13 mouse cellular contexts compared by ENCODE assay signal in the genomic region with DNA sequence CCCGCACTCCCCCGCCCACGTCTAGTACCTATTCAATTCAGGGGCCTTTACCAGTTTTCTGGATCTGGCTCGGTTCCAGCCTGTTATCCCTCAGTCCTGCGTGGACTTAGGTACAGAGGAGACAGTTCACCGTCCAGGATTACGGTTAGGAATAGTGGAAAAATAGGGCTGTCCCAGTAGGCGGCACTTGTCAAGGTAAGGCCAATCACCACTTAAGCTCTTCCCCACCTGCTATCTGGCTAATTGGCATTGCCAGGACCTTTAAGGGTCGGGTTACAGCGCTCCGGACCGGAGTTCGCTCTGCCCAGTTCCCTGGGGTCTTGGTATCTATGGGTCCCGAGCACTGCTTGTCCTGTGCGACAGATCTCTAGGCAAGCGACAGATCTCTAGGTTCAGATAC. TPM values are rescaled to one million over a fixed set of nuclear protein-coding genes. Genes with fewer than 3 reads are reported as not detected.
DNase-seq lines count a peak whose midpoint lies in the region; ATAC-seq lines count a peak whose summit lies in the region.
"Had no signal": no experiment of that assay in that cellular context is flagged by ENCODE, and none has a peak within 500 bp of the region (broad histone marks: within the 10 kb centered on the region; RNA-seq: fewer than 3 reads in every experiment).

A gene (minus strand): TSS at position 83 of the 400 bp plus-strand sequence.

- ATAC-seq in forebrain, embryonic 12.5 days (ENCODE audit: low FRiP score): no peak
- no peak for ATAC-seq in limb, embryonic 12.5 days (ENCODE audit: insufficient number of reproducible peaks, insufficient read depth, low FRiP score, low TSS enrichment, low read depth)
- ATAC-seq: Patski had no signal

- H3K4me2 ChIP-seq in forebrain, embryonic 12.5 days: no peak within 1 kb of the TSS
- H3K4me2 ChIP-seq in limb, embryonic 12.5 days: peak within 1 kb of the TSS; percentile 26; the same call in 1 of the 2 replicates

- peaks cover 74% of the 10 kb centered on the region for H3K27me3 ChIP-seq in forebrain, embryonic 10.5 days (ENCODE audit: poor library complexity, severe bottlenecking)
- H3K27me3 ChIP-seq in forebrain, embryonic 12.5 days: peaks cover 49% of the 10 kb centered on the region
- H3K27me3 ChIP-seq in embryonic facial prominence, embryonic 10.5 days (replicated peaks; ENCODE audit: low read depth, poor library complexity, severe bottlenecking): peaks cover 74% of the 10 kb centered on the region
- peaks cover 49% of the 10 kb centered on the region for H3K27me3 ChIP-seq in limb, embryonic 12.5 days

- 13% methylated on average over 16 of the region's 16 CpGs for WGBS in forebrain, embryonic 10.5 days
- 17% methylated on average over 16 of the region's 16 CpGs for WGBS in forebrain, embryonic 12.5 days
- 15% methylated on average over 16 of the region's 16 CpGs for WGBS in embryonic facial prominence, embryonic 10.5 days
- WGBS in limb, embryonic 12.5 days: 13% methylated on average over 16 of the region's 16 CpGs

- no peak for DNase-seq in forebrain, embryonic 10.5 days (ENCODE audit: extremely low spot score, low spot score)
- peak; percentile 46 for DNase-seq in kidney, adult 9 months
- DNase-seq in kidney, adult 8-10 months: no peak
- no peak for DNase-seq in embryonic facial prominence, embryonic 10.5 days (ENCODE audit: low spot score)
- DNase-seq in yolk sac, embryonic 10.5 days (ENCODE audit: low spot score): no peak
- no peak for DNase-seq in thymus, postnatal 14 days
- DNase-seq: adrenal gland, postnatal 36 days; cerebellum, adult 8-10 months; gastrocnemius, postnatal 36 days; midbrain, embryonic 14.5 days had no signal

- H3K27ac ChIP-seq in forebrain, embryonic 10.5 days: no peak within 1 kb of the TSS
- no peak within 1 kb of the TSS for H3K27ac ChIP-seq in forebrain, embryonic 12.5 days
- no peak within 1 kb of the TSS for H3K27ac ChIP-seq in embryonic facial prominence, embryonic 10.5 days (replicated peaks)
- no peak within 1 kb of the TSS for H3K27ac ChIP-seq in limb, embryonic 12.5 days

- peaks cover 59% of the 10 kb centered on the region for H3K4me1 ChIP-seq in forebrain, embryonic 10.5 days
- H3K4me1 ChIP-seq in forebrain, embryonic 12.5 days: peaks cover 33% of the 10 kb centered on the region
- H3K4me1 ChIP-seq in embryonic facial prominence, embryonic 10.5 days: peaks cover 59% of the 10 kb centered on the region
- peaks cover 31% of the 10 kb centered on the region for H3K4me1 ChIP-seq in limb, embryonic 12.5 days (replicated peaks)

- peaks cover 12% of the 10 kb centered on the region for H3K36me3 ChIP-seq in forebrain, embryonic 10.5 days (replicated peaks)
- H3K36me3 ChIP-seq in forebrain, embryonic 12.5 days (replicated peaks): peaks cover 9% of the 10 kb centered on the region
- peaks cover 10% of the 10 kb centered on the region for H3K36me3 ChIP-seq in embryonic facial prominence, embryonic 10.5 days (replicated peaks)
- peaks cover 11% of the 10 kb centered on the region for H3K36me3 ChIP-seq in limb, embryonic 12.5 days

- no peaks in the 10 kb centered on the region for H3K9me3 ChIP-seq in forebrain, embryonic 10.5 days
- no peaks in the 10 kb centered on the region for H3K9me3 ChIP-seq in forebrain, embryonic 12.5 days
- H3K9me3 ChIP-seq in embryonic facial prominence, embryonic 10.5 days: no peaks in the 10 kb centered on the region
- no peaks in the 10 kb centered on the region for H3K9me3 ChIP-seq in limb, embryonic 12.5 days

- no peak within 1 kb of the TSS for H3K9ac ChIP-seq in forebrain, embryonic 12.5 days
- H3K9ac ChIP-seq in limb, embryonic 12.5 days (replicated peaks): no peak within 1 kb of the TSS

- H3K4me3 ChIP-seq in forebrain, embryonic 10.5 days: peak within 1 kb of the TSS; percentile 18; the same call in 1 of the 2 replicates
- no peak within 1 kb of the TSS for H3K4me3 ChIP-seq in forebrain, embryonic 12.5 days (replicated peaks)
- peak within 1 kb of the TSS; percentile 32 for H3K4me3 ChIP-seq in embryonic facial prominence, embryonic 10.5 days
- H3K4me3 ChIP-seq in limb, embryonic 12.5 days (replicated peaks): no peak within 1 kb of the TSS

RNA-seq across cellular contexts. Expression of the gene that starts here (rescaled TPM):
- 1.2 and 1.4 TPM in 2 replicates for polyA plus RNA-seq in forebrain, embryonic 10.5 days (2016; fragmentation: Nextera tagmentation; extraction: Ambion mirVana)
- polyA plus RNA-seq in forebrain, embryonic 12.5 days (2016; fragmentation: Nextera tagmentation; extraction: Ambion mirVana): 1.1 and 1.4 TPM in 2 replicates
- 0.98 and 1.5 TPM in 2 replicates for polyA plus RNA-seq in embryonic facial prominence, embryonic 10.5 days (2016; fragmentation: Nextera tagmentation; extraction: Ambion mirVana)
- polyA plus RNA-seq in limb, embryonic 12.5 days (2016; fragmentation: Nextera tagmentation; extraction: Ambion mirVana): 1.5 TPM in 2 replicates

Comparison
In these comparisons a context has a peak if more than half of its experiments do, and no peak if none do; other contexts are left out.
1. H3K4me3 ChIP-seq: peak in forebrain, embryonic 10.5 days (single experiment) and embryonic facial prominence, embryonic 10.5 days (single experiment); none in forebrain, embryonic 12.5 days (single experiment) and limb, embryonic 12.5 days (single experiment).